Mouse (Mus musculus) hindbrain, embryonic 14.5 days (tissue): ENCODE data around the gene Gadd45b. TPM values are rescaled to one million over a fixed set of nuclear protein-coding genes. Genes with fewer than 3 reads are reported as not detected.

Experiments used
- ATAC-seq: fragments of 200-750 bp; cut with Nextera tagmentation; 2 replicates; pipeline ENCODE4 v1.8.0; 2017; ENCODE audit warnings: moderate number of reproducible peaks, mild to moderate bottlenecking, moderate TSS enrichment, moderate library complexity; ENCODE audit not compliant: low FRiP score
- DNase-seq: peaks from one replicate; pipeline ENCODE4 v3.0.0-alpha.2; 2015; ENCODE audit warnings: low spot score
- H3K27ac ChIP-seq: fragments of 300-500 bp; sonication (generic); 2 replicates; pipeline ENCODE4 v1.5.1; 2014; ENCODE audit warnings: mild to moderate bottlenecking, moderate library complexity
- H3K27me3 ChIP-seq: fragments of 300-500 bp; sonication (generic); 2 replicates; pipeline ENCODE4 v1.6.1; 2014; ENCODE audit warnings: mild to moderate bottlenecking, low read length, mixed read lengths; ENCODE audit not compliant: control insufficient read depth, insufficient read depth
- H3K36me3 ChIP-seq: fragments of 300-500 bp; sonication (generic); replicated peaks from 2 replicates; pipeline ENCODE4 v1.6.1; 2014; ENCODE audit not compliant: control insufficient read depth, insufficient read depth
- H3K4me1 ChIP-seq: fragments of 300-500 bp; sonication (generic); replicated peaks from 2 replicates; pipeline ENCODE4 v1.6.1; 2014; ENCODE audit warnings: antibody characterized with exemption, low read length, mixed read lengths; ENCODE audit not compliant: control insufficient read depth, insufficient read depth
- H3K4me2 ChIP-seq: fragments of 300-500 bp; sonication (generic); replicated peaks from 2 replicates; pipeline ENCODE4 v1.6.1; 2014; ENCODE audit warnings: mild to moderate bottlenecking, moderate library complexity
- H3K4me3 ChIP-seq: fragments of 300-500 bp; sonication (generic); replicated peaks from 2 replicates; pipeline ENCODE4 v1.5.1; 2014; ENCODE audit warnings: mild to moderate bottlenecking, low read length
- H3K9ac ChIP-seq: fragments of 300-500 bp; sonication (generic); 2 replicates; pipeline ENCODE4 v1.6.1; 2014
- H3K9me3 ChIP-seq: fragments of 300-500 bp; sonication (generic); 2 replicates; pipeline ENCODE4 v1.6.1; 2016; ENCODE audit warnings: low read length; ENCODE audit not compliant: control insufficient read depth
- WGBS: fragments of 180-500 bp; shearing (Covaris S2); extraction: QIAGEN DNeasy Blood & Tissue Kit; methylation state at CpG from one replicate; pipeline ENCODE4 v1.1.7; 2014; 5-methylcytosine and 5-hydroxymethylcytosine counted together
- polyA plus RNA-seq: library from polyadenylated mRNA; unstranded; fragments of >200 nt; fragmentation: Nextera tagmentation; extraction: Ambion mirVana; gene quantifications from 2 replicates; pipeline ENCODE4 v1.2.1, GENCODE M21; 2014

Gadd45b gene
- polyA plus RNA-seq, 1 experiment from 2014 or later = 8.0 TPM

GRCm38 (mm10) chr10:80932206-80932605 is 2.3 kb downstream of the Gadd45b start:
- no peaks in the 10 kb centered on the region for H3K9me3 ChIP-seq
- H3K27ac ChIP-seq = no peak overlapping the region
- peaks cover 64% of the 10 kb centered on the region for H3K27me3 ChIP-seq
- WGBS = 0% methylated on average over 20 of the region's 20 CpGs
- H3K9ac ChIP-seq = peak overlapping the region; percentile 18; the same call in 1 of the 2 replicates
- H3K4me3 ChIP-seq = peak overlapping the region; percentile 40
- ATAC-seq (no peak), DNase-seq (no peak)
- H3K36me3 ChIP-seq = no peaks in the 10 kb centered on the region
- peak overlapping the region; percentile 94 for H3K4me2 ChIP-seq
- H3K4me1 ChIP-seq = peaks cover 63% of the 10 kb centered on the region

GRCm38 (mm10) chr10:80932700-80933420 is 3.0 kb downstream of the Gadd45b start:
- Histone ChIP-seq H3K9me3 (no peaks in the 10 kb centered on the region), H3K4me2 (peak overlapping the region; percentile 94), H3K9ac (no peak overlapping the region; the same call in 1 of the 2 replicates), H3K4me1 (peaks cover 69% of the 10 kb centered on the region), H3K4me3 (peak overlapping the region; percentile 40), H3K27me3 (peaks cover 71% of the 10 kb centered on the region), H3K36me3 (no peaks in the 10 kb centered on the region), H3K27ac (no peak overlapping the region)
- WGBS = 2% methylated on average over 17 of the region's 17 CpGs
- ATAC-seq = no peak
- no peak for DNase-seq

GRCm38 (mm10) chr10:80933421-80933979 is 3.6 kb downstream of the Gadd45b start:
- Histone ChIP-seq H3K9me3 (no peaks in the 10 kb centered on the region), H3K27me3 (peaks cover 71% of the 10 kb centered on the region), H3K4me2 (peak overlapping the region; percentile 30), H3K27ac (no peak overlapping the region), H3K4me1 (peaks cover 75% of the 10 kb centered on the region), H3K4me3 (no peak overlapping the region), H3K9ac (no peak overlapping the region), H3K36me3 (no peaks in the 10 kb centered on the region)
- ATAC-seq (no peak), DNase-seq (no peak)
- 4% methylated on average over 21 of the region's 21 CpGs for WGBS

GRCm38 (mm10) chr10:80934136-80934985 is 4.5 kb downstream of the Gadd45b start:
- Histone ChIP-seq H3K4me1 (peaks cover 78% of the 10 kb centered on the region), H3K9ac (no peak overlapping the region), H3K4me2 (no peak overlapping the region), H3K36me3 (no peaks in the 10 kb centered on the region), H3K4me3 (no peak overlapping the region), H3K27ac (no peak overlapping the region), H3K27me3 (peaks cover 71% of the 10 kb centered on the region), H3K9me3 (no peaks in the 10 kb centered on the region)
- 33% methylated on average over 14 of the region's 14 CpGs for WGBS
- DNase-seq = no peak
- ATAC-seq = no peak

- peak overlapping the region; percentile 39; the same call in 1 of the 2 replicates for H3K4me2 ChIP-seq
- DNase-seq (no peak), ATAC-seq (no peak)
- H3K4me1 ChIP-seq = peaks cover 80% of the 10 kb centered on the region
- H3K4me3 ChIP-seq = no peak overlapping the region
- no peaks in the 10 kb centered on the region for H3K36me3 ChIP-seq
- peaks cover 69% of the 10 kb centered on the region for H3K27me3 ChIP-seq
- no peak overlapping the region for H3K27ac ChIP-seq
- no peak overlapping the region for H3K9ac ChIP-seq
- H3K9me3 ChIP-seq = no peaks in the 10 kb centered on the region
- 3% methylated on average over 3 of the region's 3 CpGs for WGBS
Measured at GRCm38 (mm10) chr10:80935241-80935640, 5.4 kb downstream of the Gadd45b start.

GRCm38 (mm10) chr10:80935698-80936097 is 5.8 kb downstream of the Gadd45b start:
- Histone ChIP-seq H3K36me3 (no peaks in the 10 kb centered on the region), H3K27ac (peak overlapping the region; percentile 58; the same call in 1 of the 2 replicates), H3K27me3 (peaks cover 65% of the 10 kb centered on the region), H3K9me3 (no peaks in the 10 kb centered on the region), H3K9ac (peak overlapping the region; percentile 28; the same call in 1 of the 2 replicates), H3K4me3 (peak overlapping the region; percentile 12), H3K4me2 (peak overlapping the region; percentile 39), H3K4me1 (peaks cover 79% of the 10 kb centered on the region)
- DNase-seq (no peak), ATAC-seq (no peak)
- WGBS = 4% methylated on average over 17 of the region's 17 CpGs

GRCm38 (mm10) chr10:80936135-80936809 is 6.4 kb downstream of the Gadd45b start:
- 1% methylated on average over 37 of the region's 37 CpGs for WGBS
- ATAC-seq (peak; percentile 52; the same call in 1 of the 2 replicates), DNase-seq (peak; percentile 75)
- Histone ChIP-seq H3K27ac (peak overlapping the region; percentile 58), H3K36me3 (no peaks in the 10 kb centered on the region), H3K9me3 (no peaks in the 10 kb centered on the region), H3K9ac (peak overlapping the region; percentile 28), H3K27me3 (peaks cover 61% of the 10 kb centered on the region), H3K4me3 (peak overlapping the region; percentile 12), H3K4me1 (peaks cover 74% of the 10 kb centered on the region), H3K4me2 (peak overlapping the region; percentile 39)

- no peak overlapping the region for H3K27ac ChIP-seq
- peaks cover 69% of the 10 kb centered on the region for H3K4me1 ChIP-seq
- peak overlapping the region; percentile 39 for H3K4me2 ChIP-seq
- H3K36me3 ChIP-seq = no peaks in the 10 kb centered on the region
- ATAC-seq = no peak
- H3K9me3 ChIP-seq = no peaks in the 10 kb centered on the region
- H3K9ac ChIP-seq = peak overlapping the region; percentile 28
- DNase-seq = no peak
- no peak overlapping the region for H3K4me3 ChIP-seq
- H3K27me3 ChIP-seq = peaks cover 55% of the 10 kb centered on the region
- WGBS = 11% methylated on average over 6 of the region's 6 CpGs
Measured at GRCm38 (mm10) chr10:80936810-80937164, 6.9 kb downstream of the Gadd45b start.
